8 mouse cellular contexts compared by ENCODE assay signal in genomic region chr4:58999686-59000085, GRCm38 (mm10). TPM values are rescaled to one million over a fixed set of nuclear protein-coding genes. Genes with fewer than 3 reads are reported as not detected.
A peak's percentile ranks its signal among the peaks of the same experiment; 100 is the strongest.
DNase-seq lines count a peak whose midpoint lies in the region; ATAC-seq lines count a peak whose summit lies in the region.

No protein-coding gene starts in this region.

- H3K27me3 ChIP-seq in kidney, embryonic 14.5 days (ENCODE audit: control insufficient read depth, insufficient read depth, low read length), result no peaks in the 10 kb centered on the region

- ATAC-seq in kidney, embryonic 14.5 days (ENCODE audit: low FRiP score, low TSS enrichment), result no peak

- H3K9me3 ChIP-seq in kidney, embryonic 14.5 days (ENCODE audit: control insufficient read depth, low read length), result no peaks in the 10 kb centered on the region

- peaks cover 7% of the 10 kb centered on the region for H3K4me1 ChIP-seq in kidney, embryonic 14.5 days (ENCODE audit: control insufficient read depth, insufficient read depth, low read length)

- DNase-seq in kidney, adult 18-20 months, result peak; percentile 79
- DNase-seq in adrenal gland, adult (ENCODE audit: inconsistent age in 2 of 2, low spot score in 1 of 2), result peak; percentile 73 to 93
- peak; percentile 76 for DNase-seq in embryo, embryonic 11 days
- DNase-seq in heart, postnatal 36 days, result peak; percentile 72 to 78
- peak; percentile 68 to 85 for DNase-seq in left cerebral cortex, postnatal 25 days (ENCODE audit: low spot score in 2 of 2)
- peak; percentile 68 for DNase-seq in ovary, postnatal 14 days (ENCODE audit: low spot score)
- DNase-seq in thymus, postnatal 0 days (ENCODE audit: low spot score), result peak; percentile 82

- H3K36me3 ChIP-seq in kidney, embryonic 14.5 days (ENCODE audit: control insufficient read depth, insufficient read depth, low read length), result no peaks in the 10 kb centered on the region

- no peak overlapping the region for H3K27ac ChIP-seq in kidney, embryonic 14.5 days (ENCODE audit: low read depth, low read length)

- H3K9ac ChIP-seq in kidney, embryonic 14.5 days (ENCODE audit: low read depth, low read length), result no peak overlapping the region

- intact Hi-C loops in heart, postnatal 36 days (cut with DNase I), result loop anchor here (1.0 to 10.0 kb wide), 4 partner anchors 14 to 1045 kb away; partner anchors contain the start of genes Ecpas and Txn1
- intact Hi-C loops in left cerebral cortex, postnatal 25 days (cut with DNase I), result loop anchor here (5.0 kb wide), 1 partner anchor 38 kb away; the partner anchor contains the start of gene Gng10

- WGBS in kidney, embryonic 14.5 days, result 9% methylated on average over 2 of the region's 2 CpGs

- no peak overlapping the region for H3K4me2 ChIP-seq in kidney, embryonic 14.5 days (replicated peaks; ENCODE audit: low read depth, low read length)

- no peak overlapping the region for H3K4me3 ChIP-seq in kidney, embryonic 14.5 days (ENCODE audit: low read length)

RNA-seq across cellular contexts. Expression of gene Gm20503, which starts 3.3 kb away (rescaled TPM):
- polyA plus RNA-seq in kidney, embryonic 14.5 days (2014; fragmentation: Nextera tagmentation; extraction: Ambion mirVana), result 10.8 and 14.6 TPM in 2 replicates
- total RNA-seq in heart, postnatal 36 days (2021), result 1 to 10 TPM; 2.7 TPM
- 1 to 10 TPM; 1.5 to 2.4 TPM for total RNA-seq in left cerebral cortex, postnatal 25 days (2021)
- 8.4 and 12.0 TPM in 2 replicates for polyA plus RNA-seq in thymus, postnatal 0 days (2015; fragmentation: Nextera tagmentation; extraction: Ambion mirVana)

RNA-seq across cellular contexts. Expression of gene Dnajc25, which starts 4.8 kb away (rescaled TPM):
- polyA plus RNA-seq in kidney, embryonic 14.5 days (2014; fragmentation: Nextera tagmentation; extraction: Ambion mirVana), result 12.5 and 14.0 TPM in 2 replicates
- total RNA-seq in heart, postnatal 36 days (2021), result 10 to 100 TPM; 18.7 to 19.5 TPM
- total RNA-seq in left cerebral cortex, postnatal 25 days (2021), result 1 to 10 TPM; 4.8 to 4.9 TPM
- polyA plus RNA-seq in thymus, postnatal 0 days (2015; fragmentation: Nextera tagmentation; extraction: Ambion mirVana), result 5.7 and 6.9 TPM in 2 replicates

RNA-seq across cellular contexts. Expression of gene Ptgr1, which starts 12.8 kb away (rescaled TPM):
- 25.3 and 29.2 TPM in 2 replicates for polyA plus RNA-seq in kidney, embryonic 14.5 days (2014; fragmentation: Nextera tagmentation; extraction: Ambion mirVana)
- total RNA-seq in heart, postnatal 36 days (2021), result 1 to 10 TPM; 3.0 to 5.3 TPM
- 1 to 10 TPM; 1.5 to 1.8 TPM for total RNA-seq in left cerebral cortex, postnatal 25 days (2021)
- 14.4 and 14.6 TPM in 2 replicates for polyA plus RNA-seq in thymus, postnatal 0 days (2015; fragmentation: Nextera tagmentation; extraction: Ambion mirVana)

RNA-seq across cellular contexts. Expression of gene Gng10, which starts 35.2 kb away (rescaled TPM):
- 113 and 148 TPM in 2 replicates for polyA plus RNA-seq in kidney, embryonic 14.5 days (2014; fragmentation: Nextera tagmentation; extraction: Ambion mirVana)
- 10 to 100 TPM; 16.6 to 17.0 TPM for total RNA-seq in heart, postnatal 36 days (2021)
- total RNA-seq in left cerebral cortex, postnatal 25 days (2021), result 10 to 100 TPM; 75.6 to 77.4 TPM
- polyA plus RNA-seq in thymus, postnatal 0 days (2015; fragmentation: Nextera tagmentation; extraction: Ambion mirVana), result 124 and 128 TPM in 2 replicates

RNA-seq across cellular contexts. Expression of gene Zkscan16, which starts 56.3 kb away (rescaled TPM):
- polyA plus RNA-seq in kidney, embryonic 14.5 days (2014; fragmentation: Nextera tagmentation; extraction: Ambion mirVana), result 0.54 and 1.2 TPM in 2 replicates
- total RNA-seq in heart, postnatal 36 days (2021), result not detected
- 10 to 100 TPM; 40.1 to 42.0 TPM for total RNA-seq in left cerebral cortex, postnatal 25 days (2021)
- polyA plus RNA-seq in thymus, postnatal 0 days (2015; fragmentation: Nextera tagmentation; extraction: Ambion mirVana), result 0.07 TPM in 1 of 2 replicates, not detected in the other
